Mouse (Mus musculus): ENCODE measurements around the gene Ptprh.

GRCm38 (mm10) chr7:4504646-4505435 lies 99.0 kb downstream of the Ptprh start:
- TF ChIP-seq POLR2A (IDR thresholded peaks at IDR 0.05; ENCODE audit: low read depth, low read length), result no peak
- no peak for TF ChIP-seq CTCF (IDR thresholded peaks at IDR 0.05; ENCODE audit: borderline replicate concordance, insufficient read depth, low read length)
